Mouse (Mus musculus): ENCODE measurements around the gene Adam19.

DNA sequence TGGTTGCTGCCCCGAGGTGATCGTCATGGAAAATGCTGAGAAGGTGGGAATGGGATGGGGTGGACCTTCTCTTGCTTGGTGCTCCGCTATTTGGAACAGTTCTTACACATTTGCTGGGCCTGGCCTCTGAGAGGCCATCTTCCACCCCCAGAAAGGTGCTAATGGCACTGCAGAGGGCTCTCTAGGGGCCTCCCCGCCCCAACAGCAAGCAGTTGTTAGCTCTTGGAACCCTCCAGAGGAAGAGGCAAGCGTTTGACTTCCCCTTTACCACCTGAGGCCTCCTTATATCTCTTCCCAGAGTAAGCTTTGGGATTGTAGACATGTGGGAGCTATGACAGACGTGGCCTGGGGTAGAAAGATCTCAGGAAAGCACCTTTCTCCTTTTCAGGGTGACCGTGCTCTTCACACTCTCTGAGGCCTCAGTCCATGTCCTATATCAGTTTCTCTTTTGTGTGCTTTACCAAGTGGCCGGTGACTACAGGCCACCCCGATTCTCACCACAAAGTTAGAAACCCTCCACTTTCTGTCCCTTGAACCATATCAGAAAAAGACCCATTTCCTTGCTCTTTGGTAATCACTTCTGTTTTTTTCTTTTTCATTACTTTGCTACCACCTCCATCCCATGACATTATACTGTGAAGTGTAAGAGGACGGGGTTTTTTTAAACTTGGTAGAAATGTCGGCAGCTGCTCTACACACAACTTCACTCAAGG lies 89.5 kb downstream of the Adam19 start:
- no peak for TF ChIP-seq CTCF (IDR thresholded peaks at IDR 0.05; ENCODE audit: borderline replicate concordance, control insufficient read depth, extremely low read depth, insufficient read depth, low read length, poor library complexity)
- TF ChIP-seq POLR2A (IDR thresholded peaks at IDR 0.05; ENCODE audit: control insufficient read depth, extremely low read depth, insufficient read depth, low read length, poor library complexity), result no peak
